Mouse (Mus musculus) hindbrain, embryonic 15.5 days (tissue): Measurements from ENCODE around the gene Acd. TPM values are rescaled to one million over a fixed set of nuclear protein-coding genes. Genes with fewer than 3 reads are reported as not detected.
A peak's percentile ranks its signal among the peaks of the same experiment; 100 is the strongest.

ENCODE experiments used
- ATAC-seq: fragments of 200-750 bp; cut with Nextera tagmentation; 2 replicates; pipeline ENCODE4 v1.8.0; 2017; ENCODE audit warnings: low read depth, moderate number of reproducible peaks, moderate TSS enrichment; ENCODE audit not compliant: low FRiP score
- H3K27ac ChIP-seq: fragments of 300-500 bp; sonication (generic); replicated peaks from 2 replicates; pipeline ENCODE4 v1.5.1; 2015; ENCODE audit warnings: mild to moderate bottlenecking, inconsistent platforms
- H3K27me3 ChIP-seq: fragments of 300-500 bp; sonication (generic); 2 replicates; pipeline ENCODE4 v1.6.1; 2015; ENCODE audit warnings: control low read depth, inconsistent platforms
- H3K36me3 ChIP-seq: fragments of 300-500 bp; sonication (generic); 2 replicates; pipeline ENCODE4 v1.6.1; 2015; ENCODE audit warnings: control low read depth, inconsistent platforms
- H3K4me1 ChIP-seq: fragments of 300-500 bp; sonication (generic); replicated peaks from 2 replicates; pipeline ENCODE4 v1.6.1; 2015; ENCODE audit warnings: control low read depth, inconsistent platforms
- H3K4me2 ChIP-seq: fragments of 300-500 bp; sonication (generic); 2 replicates; pipeline ENCODE4 v1.6.1; 2015; ENCODE audit warnings: moderate library complexity, mild to moderate bottlenecking, inconsistent platforms
- H3K4me3 ChIP-seq: fragments of 300-500 bp; sonication (generic); 2 replicates; pipeline ENCODE4 v1.5.1; 2015; ENCODE audit warnings: mild to moderate bottlenecking, inconsistent platforms
- H3K9ac ChIP-seq: fragments of 300-500 bp; sonication (generic); 2 replicates; pipeline ENCODE4 v1.6.1; 2015; ENCODE audit warnings: inconsistent platforms
- H3K9me3 ChIP-seq: fragments of 300-500 bp; sonication (generic); 2 replicates; pipeline ENCODE4 v1.6.1; 2016; ENCODE audit warnings: control low read depth, inconsistent platforms
- WGBS: fragments of 180-500 bp; shearing (Covaris S2); methylation state at CpG from one replicate; pipeline ENCODE4 v1.1.7; 2015; 5-methylcytosine and 5-hydroxymethylcytosine counted together
- polyA plus RNA-seq: library from polyadenylated mRNA; unstranded; fragments of >200 nt; fragmentation: Nextera tagmentation; extraction: Ambion mirVana; gene quantifications from 2 replicates; pipeline ENCODE4 v1.2.1, GENCODE M21; 2015

Acd gene
- polyA plus RNA-seq, 1 experiment from 2014 or later, result 92.6 TPM

DNA sequence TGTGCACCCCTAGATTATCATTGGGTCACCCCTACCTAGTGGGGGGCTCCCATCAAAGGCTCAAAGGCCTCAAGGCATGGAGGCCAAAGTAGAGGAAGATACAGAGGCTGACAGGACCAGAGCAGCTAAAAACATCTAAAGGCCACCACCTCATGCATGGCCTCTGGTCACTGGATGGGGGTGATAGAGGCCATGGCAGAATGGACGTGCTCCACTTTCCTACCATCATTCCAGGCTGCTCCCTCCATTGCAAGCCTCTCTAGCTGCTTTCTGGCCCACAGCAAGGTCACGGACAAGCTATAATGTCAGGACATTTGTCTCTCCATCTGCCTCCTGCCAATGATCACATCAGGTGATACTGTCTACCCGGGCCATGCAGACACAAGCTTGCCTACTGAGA lies 11.4 kb upstream of the Acd start:
- WGBS, result 91% methylated on average over 3 of the region's 3 CpGs

DNA sequence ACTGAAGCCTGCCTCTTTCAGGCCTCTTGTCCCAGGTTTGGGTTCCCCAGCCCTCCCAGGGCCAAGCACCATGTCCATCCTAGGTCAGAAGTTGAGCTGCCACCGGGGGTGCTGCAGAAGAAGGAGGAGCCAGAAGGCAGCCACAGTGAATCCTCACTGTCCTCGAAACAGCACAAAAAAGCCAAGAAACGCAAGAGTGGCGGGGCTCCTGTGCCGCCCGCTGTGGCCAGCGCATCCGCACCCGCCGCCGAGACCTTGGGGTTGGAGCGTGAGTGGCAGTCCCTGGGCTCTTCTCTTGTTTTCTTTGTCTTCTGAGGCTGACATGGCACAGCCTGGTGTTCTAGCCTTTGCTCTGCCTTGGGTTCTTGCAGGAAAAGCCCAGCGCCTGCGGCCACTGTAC lies 8.4 kb upstream of the Acd start:
- no peak overlapping the region for H3K9ac ChIP-seq
- peaks cover 2% of the 10 kb centered on the region; the same call in 1 of the 2 replicates for H3K36me3 ChIP-seq
- WGBS, result 80% methylated on average over 14 of the region's 14 CpGs
- H3K4me3 ChIP-seq, result no peak overlapping the region
- no peak overlapping the region for H3K4me2 ChIP-seq
- no peak for ATAC-seq
- no peaks in the 10 kb centered on the region for H3K9me3 ChIP-seq
- no peaks in the 10 kb centered on the region for H3K27me3 ChIP-seq
- H3K4me1 ChIP-seq, result peaks cover 18% of the 10 kb centered on the region
- H3K27ac ChIP-seq, result no peak overlapping the region

More for the DNA sequence above, 11.4 kb upstream of the Acd start:
- Histone ChIP-seq H3K9ac (no peak overlapping the region), H3K27ac (no peak overlapping the region), H3K9me3 (no peaks in the 10 kb centered on the region), H3K27me3 (no peaks in the 10 kb centered on the region), H3K36me3 (peaks cover 11% of the 10 kb centered on the region), H3K4me3 (no peak overlapping the region), H3K4me2 (no peak overlapping the region), H3K4me1 (peaks cover 7% of the 10 kb centered on the region)
- no peak for ATAC-seq

DNA sequence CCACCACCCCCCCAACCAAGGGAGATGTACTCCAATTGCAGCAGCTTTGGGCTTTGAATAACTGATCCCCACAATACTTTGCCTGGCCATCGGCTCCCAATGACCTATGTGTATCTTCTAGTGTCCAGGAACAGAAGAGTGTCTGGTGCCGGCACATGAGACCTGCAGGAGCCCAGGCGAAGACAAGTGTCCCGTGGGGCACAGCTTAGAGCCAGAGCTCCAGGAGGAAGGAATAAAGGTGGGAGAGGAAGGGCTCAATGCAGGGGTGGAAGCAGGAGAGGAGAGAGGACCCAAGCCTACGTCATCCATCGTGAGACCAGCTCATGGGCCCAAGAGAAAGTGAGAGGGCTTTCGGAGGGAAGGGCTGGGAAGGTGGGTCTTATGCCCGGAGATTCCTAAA lies 7.8 kb upstream of the Acd start:
- peaks cover 18% of the 10 kb centered on the region for H3K4me1 ChIP-seq
- no peak overlapping the region for H3K27ac ChIP-seq
- no peaks in the 10 kb centered on the region for H3K9me3 ChIP-seq
- peaks cover 4% of the 10 kb centered on the region; the same call in 1 of the 2 replicates for H3K36me3 ChIP-seq
- H3K4me2 ChIP-seq, result no peak overlapping the region
- H3K9ac ChIP-seq, result no peak overlapping the region
- H3K4me3 ChIP-seq, result no peak overlapping the region
- no peaks in the 10 kb centered on the region for H3K27me3 ChIP-seq
- ATAC-seq, result no peak
- WGBS, result 93% methylated on average over 8 of the region's 8 CpGs

DNA sequence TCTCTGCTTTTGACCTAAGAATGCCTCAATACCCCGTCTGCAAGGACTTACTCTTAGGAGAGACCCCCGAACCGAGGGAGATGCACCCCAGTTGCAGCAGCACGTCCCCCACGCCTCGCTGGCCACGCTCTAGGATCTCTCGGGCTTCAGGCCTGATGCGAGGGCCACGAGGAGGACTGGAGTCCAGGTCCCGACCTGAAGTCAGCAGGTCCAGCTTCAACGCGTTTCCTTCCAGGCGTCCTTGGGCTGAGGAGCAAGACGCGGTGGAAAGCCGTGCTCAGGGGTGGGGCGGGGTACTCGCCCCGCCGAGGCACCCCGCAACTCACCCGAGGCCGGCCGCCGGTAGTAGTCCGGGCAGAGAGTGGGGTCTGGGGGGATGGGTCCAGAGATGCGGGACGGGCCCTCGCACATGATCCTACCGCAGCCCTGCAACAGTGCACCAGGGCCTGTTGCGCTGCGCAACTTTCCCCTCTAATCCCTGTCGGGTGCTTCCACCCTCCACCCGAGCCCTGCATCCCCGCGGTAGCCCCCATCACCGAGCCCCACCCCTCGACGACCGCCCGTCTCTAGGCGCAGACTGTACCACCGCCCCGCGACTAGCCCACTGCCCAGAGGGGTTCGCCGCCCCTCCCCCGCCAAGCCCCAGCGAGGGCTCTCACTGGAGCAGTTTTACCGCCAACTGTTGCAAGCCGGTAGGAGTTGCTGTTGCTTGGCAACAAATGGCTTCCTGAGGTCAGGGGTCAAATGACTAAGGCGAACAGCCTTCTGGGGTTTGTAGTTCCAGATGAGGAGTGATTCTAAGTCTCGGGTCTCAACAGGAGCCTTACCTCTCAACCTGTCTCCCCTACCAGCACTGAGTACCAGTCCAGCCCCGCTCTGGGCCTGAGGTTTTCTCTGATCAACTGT lies 6.8 kb upstream of the Acd start, which contains the start of the genes 4933405L10Rik and Enkd1:
Gene 4933405L10Rik, plus strand, starts transcription at position 158 of the 906 bp plus-strand sequence.
Gene Enkd1, minus strand, starts transcription at position 713 of the 906 bp plus-strand sequence.
- no peaks in the 10 kb centered on the region for H3K27me3 ChIP-seq
- no peaks in the 10 kb centered on the region for H3K9me3 ChIP-seq
- WGBS, result under 1% methylated on average over 55 of the region's 55 CpGs
- peaks cover 25% of the 10 kb centered on the region for H3K4me1 ChIP-seq
- peak; percentile 83 for ATAC-seq
- peak within 1 kb of the TSS; percentile 54 for H3K9ac ChIP-seq
- peak within 1 kb of the TSS; percentile 77 for H3K4me3 ChIP-seq
- H3K27ac ChIP-seq, result 0 out of 2 replicates have a peak within 1 kb of the TSS, but pooled peaks have one; percentile 7
- H3K4me2 ChIP-seq, result peak within 1 kb of the TSS; percentile 98
- H3K36me3 ChIP-seq, result peaks cover 10% of the 10 kb centered on the region

DNA sequence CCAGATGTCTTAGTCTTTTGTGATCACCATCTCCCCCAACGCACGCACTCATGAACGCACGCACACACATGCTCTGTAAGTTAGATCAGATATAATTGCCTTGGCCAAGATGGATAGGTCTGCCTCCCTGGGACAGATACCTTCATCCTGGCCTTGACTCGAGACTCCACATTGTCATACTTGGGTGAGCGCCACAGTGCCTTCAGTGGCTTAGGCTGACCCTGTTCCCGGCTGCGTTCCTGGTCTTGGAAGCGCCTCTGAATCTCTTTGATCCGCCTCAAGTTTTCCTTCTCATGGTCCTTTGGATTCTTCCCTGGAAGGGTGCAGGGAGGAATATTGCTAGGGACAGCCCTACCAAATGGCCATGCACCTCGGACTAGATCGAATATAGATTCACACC lies 5.5 kb upstream of the Acd start:
- no peak for ATAC-seq
- WGBS, result 75% methylated on average over 12 of the region's 12 CpGs
- Histone ChIP-seq H3K4me1 (peaks cover 36% of the 10 kb centered on the region), H3K27ac (no peak overlapping the region), H3K27me3 (no peaks in the 10 kb centered on the region), H3K9me3 (no peaks in the 10 kb centered on the region), H3K4me3 (peak overlapping the region; percentile 77; the same call in 1 of the 2 replicates), H3K4me2 (peak overlapping the region; percentile 98), H3K36me3 (peaks cover 10% of the 10 kb centered on the region), H3K9ac (no peak overlapping the region)

DNA sequence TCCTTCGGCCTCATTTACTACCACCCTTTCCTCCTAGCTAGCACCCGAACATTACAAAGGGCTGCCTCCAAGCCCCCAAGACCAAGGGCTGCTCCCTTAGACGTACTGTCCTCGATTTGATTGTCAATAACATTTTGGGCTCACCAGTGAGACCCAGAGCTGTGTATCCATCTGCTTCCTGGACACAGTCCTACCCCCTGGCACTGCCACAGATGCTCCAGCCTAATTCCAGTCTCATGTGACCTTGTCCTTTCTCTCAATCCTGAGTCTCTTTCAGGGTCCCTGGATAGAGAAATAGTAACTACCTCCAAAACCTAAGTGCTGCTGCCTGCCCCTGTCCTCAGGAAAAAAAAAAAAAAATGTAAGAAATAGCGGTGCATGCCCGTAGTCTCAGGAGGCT lies 4.1 kb upstream of the Acd start:
- Histone ChIP-seq H3K4me1 (peaks cover 42% of the 10 kb centered on the region), H3K9me3 (no peaks in the 10 kb centered on the region), H3K4me2 (no peak overlapping the region), H3K9ac (no peak overlapping the region), H3K27me3 (no peaks in the 10 kb centered on the region), H3K36me3 (peaks cover 10% of the 10 kb centered on the region), H3K27ac (no peak overlapping the region), H3K4me3 (no peak overlapping the region)
- no peak for ATAC-seq
- 92% methylated on average over 6 of the region's 6 CpGs for WGBS

DNA sequence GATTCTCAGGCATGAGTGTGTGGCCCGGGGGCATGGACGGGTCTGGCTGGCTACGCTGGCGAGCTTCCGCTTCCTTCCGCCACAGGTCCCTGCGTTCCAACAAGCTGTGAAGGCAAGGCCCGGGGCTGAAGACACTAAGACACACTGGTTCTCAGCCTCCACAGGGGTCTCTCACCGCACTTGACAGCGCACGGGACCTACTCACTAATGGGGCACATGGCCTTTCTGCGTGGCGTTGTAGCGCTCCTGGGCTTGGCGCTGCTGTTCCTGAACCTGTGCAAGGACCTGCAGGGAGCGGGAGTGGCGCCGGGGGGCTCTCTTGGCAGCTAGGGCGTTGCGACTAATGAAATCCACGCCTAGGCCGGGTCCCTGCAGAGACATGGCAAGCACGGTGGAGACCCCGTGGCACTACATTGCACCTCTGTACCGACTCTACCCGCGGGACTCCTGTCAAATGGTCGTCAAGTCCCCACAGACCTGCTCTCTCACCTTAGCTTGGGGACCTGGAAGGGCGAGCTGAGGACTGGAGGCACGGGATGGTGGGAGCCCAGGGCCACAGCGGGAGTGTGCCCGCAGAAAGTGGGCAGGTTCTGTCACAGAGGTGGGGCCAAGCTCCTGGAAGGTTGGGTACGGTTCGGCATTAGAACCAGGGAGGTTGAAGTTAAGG lies 3.4 kb upstream of the Acd start:
- H3K4me1 ChIP-seq, result peaks cover 49% of the 10 kb centered on the region
- no peaks in the 10 kb centered on the region for H3K9me3 ChIP-seq
- 92% methylated on average over 34 of the region's 34 CpGs for WGBS

DNA sequence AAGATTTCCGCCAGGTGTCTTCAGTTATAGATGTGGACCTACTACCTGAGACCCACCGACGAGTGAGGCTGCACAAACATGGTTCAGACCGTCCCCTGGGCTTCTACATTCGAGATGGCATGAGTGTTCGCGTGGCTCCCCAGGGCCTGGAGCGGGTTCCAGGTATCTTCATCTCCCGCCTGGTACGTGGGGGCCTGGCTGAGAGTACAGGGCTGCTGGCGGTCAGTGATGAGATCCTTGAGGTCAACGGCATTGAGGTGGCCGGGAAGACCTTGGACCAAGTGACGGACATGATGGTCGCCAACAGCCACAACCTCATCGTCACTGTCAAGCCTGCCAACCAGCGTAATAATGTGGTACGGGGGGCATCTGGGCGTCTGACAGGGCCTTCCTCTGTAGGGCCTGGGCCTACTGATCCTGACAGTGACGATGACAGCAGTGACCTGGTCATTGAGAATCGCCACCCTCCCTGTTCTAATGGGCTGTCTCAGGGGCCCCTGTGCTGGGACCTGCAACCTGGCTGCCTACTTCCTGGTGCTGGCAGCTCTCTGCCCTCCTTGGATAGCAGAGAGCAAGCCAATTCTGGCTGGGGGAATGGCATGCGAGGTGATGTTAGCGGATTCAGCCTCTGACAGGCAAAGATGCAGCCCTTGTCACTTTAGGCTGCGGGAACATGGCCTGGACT lies 2.0 kb upstream of the Acd start:
- no peak overlapping the region for H3K27ac ChIP-seq
- H3K9ac ChIP-seq, result no peak overlapping the region
- no peak overlapping the region for H3K4me3 ChIP-seq
- 95% methylated on average over 24 of the region's 24 CpGs for WGBS
- no peaks in the 10 kb centered on the region for H3K27me3 ChIP-seq
- peak overlapping the region; percentile 93 for H3K4me2 ChIP-seq
- H3K4me1 ChIP-seq, result peaks cover 47% of the 10 kb centered on the region
- no peaks in the 10 kb centered on the region for H3K9me3 ChIP-seq
- ATAC-seq, result no peak
- H3K36me3 ChIP-seq, result peaks cover 21% of the 10 kb centered on the region

More for the DNA sequence above, 3.4 kb upstream of the Acd start:
- ATAC-seq, result no peak
- Histone ChIP-seq H3K27me3 (no peaks in the 10 kb centered on the region), H3K4me2 (no peak overlapping the region), H3K9ac (no peak overlapping the region), H3K27ac (no peak overlapping the region), H3K4me3 (no peak overlapping the region), H3K36me3 (peaks cover 10% of the 10 kb centered on the region)

DNA sequence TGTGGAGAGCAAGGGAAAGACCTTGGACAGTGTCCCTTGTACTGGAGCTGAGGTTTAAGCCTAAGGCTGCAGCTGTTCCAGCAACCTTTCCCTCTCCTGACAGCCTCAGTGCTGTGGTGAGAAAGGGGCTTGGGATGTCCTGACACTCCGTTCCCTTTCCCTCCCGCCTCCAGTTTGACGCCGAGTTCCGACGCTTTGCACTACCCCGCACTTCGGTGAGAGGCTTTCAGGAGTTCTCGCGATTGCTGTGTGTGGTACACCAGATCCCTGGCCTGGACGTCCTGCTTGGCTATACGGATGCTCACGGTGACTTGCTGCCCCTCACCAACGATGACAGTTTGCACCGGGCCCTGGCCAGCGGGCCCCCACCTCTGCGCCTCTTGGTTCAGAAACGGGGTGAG lies 1.1 kb upstream of the Acd start:
- H3K4me1 ChIP-seq, result peaks cover 40% of the 10 kb centered on the region
- 28% methylated on average over 18 of the region's 18 CpGs for WGBS
- peak; percentile 7; the same call in 1 of the 2 replicates for ATAC-seq
- peak overlapping the region; percentile 56 for H3K4me3 ChIP-seq
- H3K27ac ChIP-seq, result peak overlapping the region; percentile 91
- H3K27me3 ChIP-seq, result no peaks in the 10 kb centered on the region
- H3K36me3 ChIP-seq, result peaks cover 29% of the 10 kb centered on the region
- H3K4me2 ChIP-seq, result peak overlapping the region; percentile 93
- no peaks in the 10 kb centered on the region for H3K9me3 ChIP-seq
- H3K9ac ChIP-seq, result peak overlapping the region; percentile 70

DNA sequence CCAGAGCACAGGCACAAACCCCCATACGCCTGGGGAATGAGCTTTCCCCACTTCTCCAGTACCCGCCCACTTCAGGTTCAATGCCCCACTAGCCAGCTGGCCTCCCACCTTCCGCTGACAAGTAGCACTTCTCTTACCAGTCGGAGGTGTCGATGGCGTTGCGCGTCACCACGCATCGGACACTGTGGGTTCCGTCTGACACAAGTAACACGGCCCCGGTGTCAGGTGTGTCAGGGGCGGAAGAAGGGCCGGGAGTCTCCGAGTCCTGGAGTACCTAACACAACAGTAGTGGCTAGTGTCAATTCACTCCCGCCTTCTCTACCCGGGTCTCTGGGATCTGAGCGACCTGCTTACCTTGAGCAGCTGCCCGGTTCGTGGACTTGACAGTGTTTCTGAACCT lies 336 bp downstream of the Acd start:
- H3K4me1 ChIP-seq, result peaks cover 35% of the 10 kb centered on the region
- no peaks in the 10 kb centered on the region for H3K9me3 ChIP-seq
- peak overlapping the region; percentile 56 for H3K4me3 ChIP-seq
- peak overlapping the region; percentile 91; the same call in 1 of the 2 replicates for H3K27ac ChIP-seq
- H3K27me3 ChIP-seq, result no peaks in the 10 kb centered on the region
- peak overlapping the region; percentile 70 for H3K9ac ChIP-seq
- peak; percentile 54 for ATAC-seq
- peaks cover 43% of the 10 kb centered on the region for H3K36me3 ChIP-seq
- WGBS, result under 1% methylated on average over 21 of the region's 21 CpGs
- peak overlapping the region; percentile 93 for H3K4me2 ChIP-seq

DNA sequence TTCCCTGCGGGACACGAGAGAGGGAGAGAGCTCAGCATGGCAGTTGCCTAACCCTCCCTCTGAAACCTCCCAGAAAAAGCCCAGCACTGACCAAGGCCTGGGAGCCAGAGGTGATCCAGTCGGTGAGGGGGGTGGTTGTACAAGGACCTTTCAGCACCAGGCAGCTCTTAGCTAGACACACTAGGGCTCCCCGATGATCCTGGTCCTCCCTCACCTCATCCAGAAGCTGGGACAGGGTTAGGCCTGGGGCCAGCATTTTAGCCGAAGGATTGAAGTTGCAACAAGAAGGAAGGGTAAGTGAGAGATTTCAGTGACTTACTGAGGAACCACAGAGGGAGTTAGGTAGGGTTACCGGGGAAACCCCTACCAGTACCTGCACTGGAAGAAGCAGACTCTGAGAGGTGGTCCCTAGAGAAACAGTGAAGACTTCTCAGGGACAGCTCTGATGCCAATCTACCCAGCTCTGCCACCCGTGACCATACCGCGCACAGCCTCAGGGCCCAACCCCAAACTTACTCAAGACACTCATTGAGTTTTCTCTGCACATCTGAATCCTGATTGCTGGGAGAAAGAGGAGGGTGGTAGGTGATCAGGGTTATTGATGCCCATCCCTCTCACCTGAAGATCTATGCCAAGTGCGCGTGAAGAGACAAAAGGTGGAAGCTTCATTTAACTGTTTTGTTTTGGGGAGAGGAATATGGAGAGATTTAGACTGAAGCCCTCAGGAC lies 1.2 kb downstream of the Acd start:
- Histone ChIP-seq H3K36me3 (peaks cover 46% of the 10 kb centered on the region), H3K27me3 (no peaks in the 10 kb centered on the region), H3K9me3 (no peaks in the 10 kb centered on the region), H3K9ac (peak overlapping the region; percentile 70; the same call in 1 of the 2 replicates), H3K4me1 (peaks cover 44% of the 10 kb centered on the region), H3K4me2 (peak overlapping the region; percentile 93), H3K27ac (no peak overlapping the region), H3K4me3 (peak overlapping the region; percentile 56)
- ATAC-seq, result no peak
- 90% methylated on average over 11 of the region's 11 CpGs for WGBS
